Mouse (Mus musculus) limb, embryonic 14.5 days (tissue): ENCODE results near the gene Jund. TPM values are rescaled to one million over a fixed set of nuclear protein-coding genes. Genes with fewer than 3 reads are reported as not detected.

Experiments used
- ATAC-seq: fragments of 200-750 bp; cut with Nextera tagmentation; 2 replicates; pipeline ENCODE4 v1.8.0; 2017; ENCODE audit warnings: low read depth, moderate number of reproducible peaks, moderate TSS enrichment; ENCODE audit not compliant: low FRiP score
- DNase-seq: peaks from one replicate; pipeline ENCODE4 v3.0.0-alpha.2; 2015; ENCODE audit warnings: low spot score
- H3K27ac ChIP-seq: fragments of 300-500 bp; sonication (generic); replicated peaks from 2 replicates; pipeline ENCODE4 v1.5.1; 2014; ENCODE audit warnings: low read depth, mild to moderate bottlenecking, low read length, moderate library complexity, mixed read lengths
- H3K27me3 ChIP-seq: fragments of 300-500 bp; sonication (generic); 2 replicates; pipeline ENCODE4 v1.6.1; 2014; ENCODE audit warnings: low read length, mixed read lengths; ENCODE audit not compliant: control insufficient read depth, insufficient read depth
- H3K36me3 ChIP-seq: fragments of 300-500 bp; sonication (generic); 2 replicates; pipeline ENCODE4 v1.6.1; 2014; ENCODE audit warnings: mild to moderate bottlenecking, low read length, moderate library complexity, mixed read lengths; ENCODE audit not compliant: control insufficient read depth, insufficient read depth
- H3K4me1 ChIP-seq: fragments of 300-500 bp; sonication (generic); 2 replicates; pipeline ENCODE4 v1.6.1; 2014; ENCODE audit warnings: antibody characterized with exemption, low read length, mixed read lengths; ENCODE audit not compliant: control insufficient read depth, insufficient read depth
- H3K4me2 ChIP-seq: fragments of 300-500 bp; sonication (generic); replicated peaks from 2 replicates; pipeline ENCODE4 v1.6.1; 2014; ENCODE audit warnings: low read depth, mild to moderate bottlenecking, low read length, moderate library complexity; ENCODE audit not compliant: severe bottlenecking
- H3K4me3 ChIP-seq: fragments of 300-500 bp; sonication (generic); replicated peaks from 2 replicates; pipeline ENCODE4 v1.5.1; 2014; ENCODE audit warnings: low read length
- H3K9ac ChIP-seq: fragments of 300-500 bp; sonication (generic); 2 replicates; pipeline ENCODE4 v1.6.1; 2014; ENCODE audit warnings: mild to moderate bottlenecking, low read depth, low read length, moderate library complexity; ENCODE audit not compliant: severe bottlenecking
- H3K9me3 ChIP-seq: fragments of 300-500 bp; sonication (generic); 2 replicates; pipeline ENCODE4 v1.6.1; 2016; ENCODE audit warnings: low read length; ENCODE audit not compliant: control insufficient read depth
- POLR2A ChIP-seq: fragments of 200-500 bp; IDR thresholded peaks from 2 replicates; pipeline ENCODE4 v1.8.0; 2012; ENCODE audit warnings: inconsistent platforms, mild to moderate bottlenecking, moderate library complexity, borderline replicate concordance; ENCODE audit not compliant: insufficient read depth, insufficient read length; ENCODE audit errors: extremely low read depth
- WGBS: fragments of 180-500 bp; shearing (Covaris S2); extraction: QIAGEN DNeasy Blood & Tissue Kit; methylation state at CpG from one replicate; pipeline ENCODE4 v1.1.7; 2014; 5-methylcytosine and 5-hydroxymethylcytosine counted together
- polyA plus RNA-seq, 2 experiments: library from polyadenylated mRNA; depleted of rRNA in 1 of 2; stranded (reverse) in 1 of 2; unstranded in 1 of 2; fragments of >200 nt; fragmentation: Nextera tagmentation in 1 of 2; extraction: Ambion mirVana in 1 of 2; gene quantifications; 2 replicates each; pipeline versions ENCODE4 v1.2.1 to v1.2.3; 2012 to 2014

The Jund gene
- polyA plus RNA-seq, 2 experiments = 119 to 218 TPM

DNA sequence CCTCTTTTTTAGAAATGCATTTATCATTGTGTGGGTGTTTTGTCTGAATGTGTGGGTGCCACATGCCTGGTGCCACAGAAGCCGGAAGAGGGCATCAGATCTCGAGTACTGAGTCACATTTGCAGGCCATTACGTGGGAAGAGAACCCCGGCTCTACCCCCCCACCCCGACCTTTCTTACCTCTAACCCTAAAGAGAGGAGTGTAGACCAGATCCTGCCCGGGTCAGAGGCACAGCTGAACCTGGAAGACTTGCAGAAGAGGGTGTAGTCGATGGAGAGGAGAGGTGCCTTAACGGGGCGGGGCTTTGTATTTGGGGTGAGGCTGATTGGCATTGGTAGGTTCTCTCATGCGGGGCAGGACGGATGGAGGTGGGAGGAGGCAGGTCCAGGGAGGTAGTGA is 46.1 kb downstream of the Jund start:
- ATAC-seq = no peak
- no peaks in the 10 kb centered on the region for H3K36me3 ChIP-seq
- H3K9ac ChIP-seq = no peak overlapping the region
- no peaks in the 10 kb centered on the region for H3K9me3 ChIP-seq
- no peak overlapping the region for H3K27ac ChIP-seq
- TF ChIP-seq POLR2A = no peak
- H3K4me3 ChIP-seq = no peak overlapping the region
- no peak for DNase-seq
- H3K4me1 ChIP-seq = peaks cover 2% of the 10 kb centered on the region; the same call in 1 of the 2 replicates
- WGBS = 51% methylated on average over 11 of the region's 11 CpGs
- peaks cover 62% of the 10 kb centered on the region for H3K27me3 ChIP-seq
- no peak overlapping the region for H3K4me2 ChIP-seq

DNA sequence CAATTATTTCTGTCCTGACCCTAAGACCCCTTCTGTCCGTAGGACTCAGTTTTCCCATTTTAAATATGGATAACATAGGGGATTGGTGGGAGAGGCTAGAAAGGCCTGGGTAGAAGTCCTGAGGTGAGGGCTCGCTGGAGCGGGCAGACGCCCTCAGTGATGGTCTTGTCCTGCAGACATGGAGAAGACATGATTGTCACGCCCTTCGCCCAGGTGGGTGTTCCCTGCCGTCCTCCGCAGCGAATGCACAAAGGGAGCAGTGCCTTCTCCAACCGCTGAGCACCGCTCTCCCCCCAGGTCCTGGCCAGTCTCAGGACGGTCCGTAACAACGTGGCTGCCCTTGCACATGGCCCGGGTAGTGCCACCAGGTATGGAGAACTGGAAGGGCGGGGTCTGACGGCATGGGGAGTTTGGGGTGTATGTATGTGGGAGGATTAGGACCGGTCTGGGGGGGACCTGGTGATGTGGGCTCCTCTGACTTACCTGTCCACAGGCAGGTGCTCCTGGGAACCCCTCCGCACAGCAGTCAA is 47.0 kb downstream of the Jund start:
- 59% methylated on average over 19 of the region's 19 CpGs for WGBS
- ATAC-seq = no peak
- no peak overlapping the region for H3K9ac ChIP-seq

DNA sequence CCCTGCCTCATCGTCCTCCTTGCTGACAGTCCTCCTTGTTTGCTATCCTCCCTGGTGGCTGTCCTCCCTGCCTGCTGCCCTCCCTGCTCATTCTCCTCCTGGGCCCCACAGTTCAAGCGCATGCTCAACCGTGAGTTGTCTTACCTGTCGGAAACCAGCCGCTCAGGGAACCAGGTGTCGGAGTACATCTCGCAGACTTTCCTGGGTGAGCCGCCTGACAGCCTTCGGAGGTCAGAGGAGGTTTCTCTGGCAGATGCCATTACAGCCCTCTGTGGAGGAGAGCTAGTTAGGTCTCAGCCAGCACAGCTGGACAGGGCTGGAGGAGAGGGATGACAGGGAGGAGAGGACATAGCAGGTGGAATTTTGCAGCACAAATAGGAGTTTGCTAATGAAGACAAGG is 47.9 kb downstream of the Jund start:
- no peak overlapping the region for H3K9ac ChIP-seq
- H3K27ac ChIP-seq = no peak overlapping the region
- H3K9me3 ChIP-seq = no peaks in the 10 kb centered on the region
- no peak for DNase-seq
- no peak overlapping the region for H3K4me2 ChIP-seq
- ATAC-seq = no peak
- WGBS = 61% methylated on average over 9 of the region's 9 CpGs
- peaks cover 60% of the 10 kb centered on the region for H3K27me3 ChIP-seq
- H3K4me3 ChIP-seq = no peak overlapping the region
- H3K36me3 ChIP-seq = no peaks in the 10 kb centered on the region
- TF ChIP-seq POLR2A = no peak
- peaks cover 2% of the 10 kb centered on the region; the same call in 1 of the 2 replicates for H3K4me1 ChIP-seq

More for the DNA sequence above, 47.0 kb downstream of the Jund start:
- no peaks in the 10 kb centered on the region for H3K9me3 ChIP-seq
- H3K4me3 ChIP-seq = no peak overlapping the region
- H3K4me1 ChIP-seq = peaks cover 2% of the 10 kb centered on the region; the same call in 1 of the 2 replicates
- H3K27ac ChIP-seq = no peak overlapping the region
- no peaks in the 10 kb centered on the region for H3K36me3 ChIP-seq
- peaks cover 62% of the 10 kb centered on the region for H3K27me3 ChIP-seq
- no peak for TF ChIP-seq POLR2A
- no peak for DNase-seq
- no peak overlapping the region for H3K4me2 ChIP-seq

DNA sequence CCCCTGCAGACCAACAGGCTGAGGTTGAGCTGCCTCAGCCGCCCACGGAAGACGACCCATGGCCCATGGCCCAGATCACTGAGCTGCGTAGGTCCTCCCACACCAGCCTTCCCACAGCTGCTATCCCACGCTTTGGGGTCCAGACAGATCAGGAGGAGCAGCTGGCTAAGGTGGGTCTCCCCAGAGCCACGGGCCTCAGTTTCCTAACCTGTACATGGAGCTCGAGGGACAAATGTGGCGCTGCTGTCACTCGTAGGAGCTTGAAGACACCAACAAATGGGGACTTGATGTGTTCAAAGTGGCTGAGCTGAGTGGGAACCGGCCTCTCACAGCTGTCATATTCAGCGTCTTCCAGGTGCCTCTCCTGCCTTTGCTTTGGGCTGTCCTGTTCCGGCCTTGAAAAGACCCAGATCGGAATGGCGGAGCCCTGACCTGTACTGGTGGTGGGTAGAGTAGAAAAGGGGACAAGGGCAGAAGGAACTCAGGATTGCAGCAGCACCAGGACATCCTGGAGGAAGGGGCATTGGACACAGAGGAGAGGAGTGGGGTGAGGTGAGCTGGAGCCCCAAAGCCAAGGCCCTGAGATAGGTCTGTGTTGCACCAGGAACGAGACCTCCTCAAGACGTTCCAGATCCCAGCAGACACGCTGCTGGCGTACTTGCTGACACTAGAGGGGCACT is 48.6 kb downstream of the Jund start:
- DNase-seq (no peak), ATAC-seq (no peak)
- WGBS = 86% methylated on average over 18 of the region's 18 CpGs
- Histone ChIP-seq H3K9ac (no peak overlapping the region), H3K36me3 (no peaks in the 10 kb centered on the region), H3K27ac (no peak overlapping the region), H3K27me3 (peaks cover 53% of the 10 kb centered on the region), H3K4me3 (no peak overlapping the region), H3K4me1 (peaks cover 5% of the 10 kb centered on the region; the same call in 1 of the 2 replicates), H3K9me3 (no peaks in the 10 kb centered on the region), H3K4me2 (no peak overlapping the region)
- no peak for TF ChIP-seq POLR2A

DNA sequence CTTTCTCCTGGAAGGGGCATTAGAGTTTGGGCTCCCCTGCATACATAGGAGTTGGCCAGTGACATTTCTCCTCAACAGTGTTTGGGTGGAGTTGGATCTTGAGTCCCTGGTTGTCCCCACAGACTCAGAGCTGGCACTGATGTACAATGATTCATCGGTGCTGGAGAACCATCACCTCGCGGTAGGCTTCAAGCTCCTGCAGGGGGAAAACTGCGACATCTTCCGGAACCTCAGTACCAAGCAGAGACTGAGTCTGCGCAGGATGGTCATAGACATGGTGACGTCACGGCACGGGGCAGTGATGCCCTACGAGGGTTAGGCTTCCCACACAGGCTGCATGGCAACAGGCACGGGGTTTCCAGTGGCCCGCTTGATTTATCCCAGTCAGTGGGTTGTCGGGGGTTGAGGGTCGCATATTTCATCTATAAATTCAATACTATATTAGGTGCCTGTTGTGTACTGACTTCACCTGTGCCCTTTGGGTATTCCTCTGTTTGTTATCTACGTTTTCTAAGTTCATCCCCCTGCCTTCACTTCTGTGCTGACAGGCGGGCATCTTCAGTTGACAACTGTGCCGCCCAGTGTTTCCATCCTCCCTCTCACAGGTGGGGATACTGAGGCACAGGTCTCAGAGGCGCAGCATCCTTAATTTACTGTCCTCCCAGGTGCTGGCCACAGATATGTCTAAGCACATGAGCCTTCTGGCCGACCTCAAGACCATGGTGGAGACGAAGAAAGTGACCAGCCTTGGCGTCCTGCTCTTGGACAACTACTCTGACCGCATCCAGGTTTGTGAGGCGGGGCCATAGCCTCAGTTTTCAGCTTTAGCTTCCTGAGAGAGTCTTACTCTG is 49.7 kb downstream of the Jund start:
- DNase-seq (no peak), ATAC-seq (no peak)
- no peak overlapping the region for H3K9ac ChIP-seq
- 89% methylated on average over 23 of the region's 23 CpGs for WGBS
- H3K36me3 ChIP-seq = no peaks in the 10 kb centered on the region
- no peaks in the 10 kb centered on the region for H3K9me3 ChIP-seq
- peaks cover 42% of the 10 kb centered on the region for H3K27me3 ChIP-seq
- no peak overlapping the region for H3K27ac ChIP-seq
- H3K4me2 ChIP-seq = no peak overlapping the region
- H3K4me1 ChIP-seq = peaks cover 14% of the 10 kb centered on the region
- no peak for TF ChIP-seq POLR2A
- H3K4me3 ChIP-seq = no peak overlapping the region
